Mouse (Mus musculus) midbrain, embryonic 14.5 days (tissue): ENCODE measurements at regions not wholly inside any gene's neighbourhood (a gene's known extent, or its start where the extent isn't known, plus 50 kb on each side); places are given as distances from the start of the nearest gene placed in this dataset.

ENCODE experiments used
- ATAC-seq: fragments of 200-750 bp; cut with Nextera tagmentation; 2 replicates; pipeline ENCODE4 v1.8.0; 2017; ENCODE audit warnings: moderate number of reproducible peaks, moderate library complexity; ENCODE audit not compliant: low FRiP score, low TSS enrichment
- DNase-seq: peaks from one replicate; pipeline ENCODE4 v3.0.0-alpha.2; 2015
- H3K27ac ChIP-seq: fragments of 300-500 bp; sonication (generic); replicated peaks from 2 replicates; pipeline ENCODE4 v1.5.1; 2014; ENCODE audit warnings: mild to moderate bottlenecking, low read depth, low read length, moderate library complexity
- H3K27me3 ChIP-seq: fragments of 300-500 bp; sonication (generic); 2 replicates; pipeline ENCODE4 v1.6.1; 2014; ENCODE audit warnings: low read length, control low read depth, mixed read lengths; ENCODE audit not compliant: control insufficient read depth, insufficient read depth
- H3K36me3 ChIP-seq: fragments of 300-500 bp; sonication (generic); 2 replicates; pipeline ENCODE4 v1.6.1; 2014; ENCODE audit warnings: low read length, control low read depth; ENCODE audit not compliant: control insufficient read depth, insufficient read depth
- H3K4me1 ChIP-seq: fragments of 300-500 bp; sonication (generic); 2 replicates; pipeline ENCODE4 v1.6.1; 2014; ENCODE audit warnings: mild to moderate bottlenecking, antibody characterized with exemption, low read length, control low read depth; ENCODE audit not compliant: control insufficient read depth, insufficient read depth
- H3K4me2 ChIP-seq: fragments of 300-500 bp; sonication (generic); 2 replicates; pipeline ENCODE4 v1.6.1; 2014; ENCODE audit warnings: mild to moderate bottlenecking, low read length, moderate library complexity
- H3K4me3 ChIP-seq: fragments of 300-500 bp; sonication (generic); replicated peaks from 2 replicates; pipeline ENCODE4 v1.5.1; 2014; ENCODE audit warnings: low read depth, low read length
- H3K9ac ChIP-seq: fragments of 300-500 bp; sonication (generic); replicated peaks from 2 replicates; pipeline ENCODE4 v1.6.1; 2014; ENCODE audit warnings: mild to moderate bottlenecking, low read length, moderate library complexity
- H3K9me3 ChIP-seq: fragments of 300-500 bp; sonication (generic); 2 replicates; pipeline ENCODE4 v1.6.1; 2016; ENCODE audit warnings: low read length, control low read depth, mixed read lengths; ENCODE audit not compliant: control insufficient read depth
- WGBS: fragments of 180-500 bp; shearing (Covaris S2); extraction: QIAGEN DNeasy Blood & Tissue Kit; methylation state at CpG from one replicate; pipeline ENCODE4 v1.1.7; 2014; 5-methylcytosine and 5-hydroxymethylcytosine counted together

- H3K9me3 ChIP-seq, result no peaks in the 10 kb centered on the region
- no peak for DNase-seq
- H3K27me3 ChIP-seq, result no peaks in the 10 kb centered on the region
- H3K36me3 ChIP-seq, result no peaks in the 10 kb centered on the region
- H3K9ac ChIP-seq, result no peak overlapping the region
- H3K27ac ChIP-seq, result no peak overlapping the region
- H3K4me3 ChIP-seq, result no peak overlapping the region
- WGBS, result 61% methylated on average over 7 of the region's 7 CpGs
- ATAC-seq, result no peak
- H3K4me2 ChIP-seq, result no peak overlapping the region
- no peaks in the 10 kb centered on the region for H3K4me1 ChIP-seq
Measured at GRCm38 (mm10) chr13:103483392-103483791, 149.1 kb upstream of the Mast4 start.

GRCm38 (mm10) chr13:103476328-103476727, 142.0 kb upstream of the Mast4 start:
- no peak for DNase-seq
- WGBS, result 85% methylated on average over 6 of the region's 6 CpGs
- Histone ChIP-seq H3K36me3 (no peaks in the 10 kb centered on the region), H3K4me2 (no peak overlapping the region), H3K4me1 (no peaks in the 10 kb centered on the region), H3K9me3 (no peaks in the 10 kb centered on the region), H3K27ac (no peak overlapping the region), H3K4me3 (no peak overlapping the region), H3K9ac (no peak overlapping the region), H3K27me3 (no peaks in the 10 kb centered on the region)
- ATAC-seq, result no peak

- no peak for DNase-seq
- H3K9me3 ChIP-seq, result no peaks in the 10 kb centered on the region
- H3K36me3 ChIP-seq, result no peaks in the 10 kb centered on the region
- no peak overlapping the region for H3K4me3 ChIP-seq
- H3K4me1 ChIP-seq, result no peaks in the 10 kb centered on the region
- WGBS, result 78% methylated on average over 6 of the region's 6 CpGs
- no peaks in the 10 kb centered on the region for H3K27me3 ChIP-seq
- H3K27ac ChIP-seq, result no peak overlapping the region
- no peak for ATAC-seq
- no peak overlapping the region for H3K9ac ChIP-seq
- H3K4me2 ChIP-seq, result no peak overlapping the region
Measured at GRCm38 (mm10) chr13:103472216-103472615, 137.9 kb upstream of the Mast4 start.

GRCm38 (mm10) chr13:103470141-103470540, 135.8 kb upstream of the Mast4 start:
- H3K4me3 ChIP-seq, result no peak overlapping the region
- no peaks in the 10 kb centered on the region for H3K27me3 ChIP-seq
- H3K9me3 ChIP-seq, result no peaks in the 10 kb centered on the region
- H3K4me2 ChIP-seq, result no peak overlapping the region
- no peaks in the 10 kb centered on the region for H3K36me3 ChIP-seq
- H3K9ac ChIP-seq, result no peak overlapping the region
- ATAC-seq (no peak), DNase-seq (no peak)
- 79% methylated on average over 6 of the region's 6 CpGs for WGBS
- no peak overlapping the region for H3K27ac ChIP-seq
- no peaks in the 10 kb centered on the region for H3K4me1 ChIP-seq

- WGBS, result 84% methylated on average over 4 of the region's 4 CpGs
Measured at GRCm38 (mm10) chr13:103460499-103460898, 126.2 kb upstream of the Mast4 start.

GRCm38 (mm10) chr13:103459486-103460147, 125.3 kb upstream of the Mast4 start:
- H3K27me3 ChIP-seq, result no peaks in the 10 kb centered on the region
- 85% methylated on average over 13 of the region's 13 CpGs for WGBS
- H3K36me3 ChIP-seq, result no peaks in the 10 kb centered on the region
- no peaks in the 10 kb centered on the region for H3K4me1 ChIP-seq
- H3K27ac ChIP-seq, result no peak overlapping the region
- DNase-seq (no peak), ATAC-seq (no peak)
- H3K4me3 ChIP-seq, result no peak overlapping the region
- no peak overlapping the region for H3K9ac ChIP-seq
- H3K9me3 ChIP-seq, result no peaks in the 10 kb centered on the region
- H3K4me2 ChIP-seq, result no peak overlapping the region

More at GRCm38 (mm10) chr13:103460499-103460898, 126.2 kb upstream of the Mast4 start:
- no peaks in the 10 kb centered on the region for H3K36me3 ChIP-seq
- H3K4me1 ChIP-seq, result no peaks in the 10 kb centered on the region
- DNase-seq (no peak), ATAC-seq (no peak)
- H3K27ac ChIP-seq, result no peak overlapping the region
- no peak overlapping the region for H3K4me2 ChIP-seq
- no peak overlapping the region for H3K4me3 ChIP-seq
- no peak overlapping the region for H3K9ac ChIP-seq
- no peaks in the 10 kb centered on the region for H3K9me3 ChIP-seq
- H3K27me3 ChIP-seq, result no peaks in the 10 kb centered on the region

GRCm38 (mm10) chr13:103452837-103453236, 118.5 kb upstream of the Mast4 start:
- no peak for ATAC-seq
- WGBS, result 86% methylated on average over 4 of the region's 4 CpGs

GRCm38 (mm10) chr13:103430589-103430988, 96.3 kb upstream of the Mast4 start:
- Histone ChIP-seq H3K4me2 (no peak overlapping the region), H3K4me1 (no peaks in the 10 kb centered on the region), H3K27me3 (no peaks in the 10 kb centered on the region), H3K4me3 (no peak overlapping the region), H3K27ac (no peak overlapping the region), H3K9ac (no peak overlapping the region), H3K9me3 (no peaks in the 10 kb centered on the region), H3K36me3 (no peaks in the 10 kb centered on the region)
- no peak for ATAC-seq
- WGBS, result 91% methylated on average over 3 of the region's 3 CpGs
- DNase-seq, result no peak

More at GRCm38 (mm10) chr13:103452837-103453236, 118.5 kb upstream of the Mast4 start:
- no peak overlapping the region for H3K4me3 ChIP-seq
- H3K9ac ChIP-seq, result no peak overlapping the region
- no peak overlapping the region for H3K4me2 ChIP-seq
- no peaks in the 10 kb centered on the region for H3K4me1 ChIP-seq
- H3K27me3 ChIP-seq, result no peaks in the 10 kb centered on the region
- H3K27ac ChIP-seq, result no peak overlapping the region
- no peak for DNase-seq
- no peaks in the 10 kb centered on the region for H3K9me3 ChIP-seq
- H3K36me3 ChIP-seq, result no peaks in the 10 kb centered on the region

- H3K36me3 ChIP-seq, result no peaks in the 10 kb centered on the region
- no peaks in the 10 kb centered on the region for H3K9me3 ChIP-seq
- no peak for ATAC-seq
- H3K27ac ChIP-seq, result no peak overlapping the region
- no peak overlapping the region for H3K9ac ChIP-seq
- DNase-seq, result no peak
- no peak overlapping the region for H3K4me2 ChIP-seq
- H3K27me3 ChIP-seq, result no peaks in the 10 kb centered on the region
- H3K4me1 ChIP-seq, result no peaks in the 10 kb centered on the region
- H3K4me3 ChIP-seq, result no peak overlapping the region
- whole genome bisulfite sequencing, result 81% methylated on average over 7 of the region's 7 CpGs
Measured at GRCm38 (mm10) chr13:103424011-103424410, 89.7 kb upstream of the Mast4 start.
